Mouse (Mus musculus) v-Abl transformed pro-B cells (cell line): ENCODE data around the gene Dtx3.
"Not testable (repeated sequence)": the region's sequence is repeated elsewhere in the genome, so short reads cannot be mapped to it uniquely, and the experiment has no call there.

ENCODE experiments used
- in situ Hi-C, 2 experiments: fragments of 400-800 bp; cut with MboI; formaldehyde crosslinking; loops; one replicate each; pipeline ENCODE4 v1.15.1; 2025; ENCODE audit not compliant: unreplicated experiment in 2 of 2

Dtx3 gene

DNA sequence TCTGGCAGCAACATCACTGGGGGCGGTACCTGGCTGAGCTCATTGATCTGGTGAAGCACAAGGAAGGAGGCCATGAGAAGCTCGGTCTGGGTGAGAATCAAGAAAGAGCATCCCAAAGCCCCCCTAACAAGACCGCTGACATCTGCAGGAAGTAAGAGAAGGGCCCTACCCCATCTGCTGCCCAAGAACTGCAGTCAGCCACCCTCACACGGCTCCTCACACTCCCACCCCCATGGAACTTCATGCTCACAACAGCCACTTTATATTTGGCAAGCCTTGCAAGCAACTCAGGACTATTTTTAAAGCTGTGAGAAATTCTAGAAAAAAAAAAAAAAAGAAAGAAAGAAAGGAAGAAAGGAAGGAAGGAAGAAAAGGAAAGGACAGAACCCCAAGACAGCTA lies 13.4 kb upstream of the Dtx3 start:
- in situ Hi-C loops, result no loop called here

DNA sequence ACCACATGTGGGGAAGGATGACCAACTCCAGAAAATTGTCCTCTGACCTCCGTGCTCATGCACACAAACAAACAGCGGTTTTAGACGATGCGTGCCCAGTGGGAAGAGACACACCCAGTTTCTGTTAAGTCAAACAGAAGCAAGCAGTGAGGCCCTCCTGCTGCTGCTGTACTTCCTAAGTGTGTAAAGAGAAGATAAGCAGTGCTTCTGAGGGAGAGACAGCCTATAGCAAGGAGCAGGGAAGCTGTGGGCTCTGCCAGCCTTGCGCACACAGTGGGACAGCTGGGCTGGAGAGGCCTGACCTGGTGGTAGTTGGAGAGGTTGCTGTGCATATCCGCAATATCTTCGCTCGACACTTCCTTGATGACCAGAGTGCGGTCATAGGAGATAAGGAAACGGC lies 9.8 kb upstream of the Dtx3 start:
- in situ Hi-C loops, result no loop called here

DNA sequence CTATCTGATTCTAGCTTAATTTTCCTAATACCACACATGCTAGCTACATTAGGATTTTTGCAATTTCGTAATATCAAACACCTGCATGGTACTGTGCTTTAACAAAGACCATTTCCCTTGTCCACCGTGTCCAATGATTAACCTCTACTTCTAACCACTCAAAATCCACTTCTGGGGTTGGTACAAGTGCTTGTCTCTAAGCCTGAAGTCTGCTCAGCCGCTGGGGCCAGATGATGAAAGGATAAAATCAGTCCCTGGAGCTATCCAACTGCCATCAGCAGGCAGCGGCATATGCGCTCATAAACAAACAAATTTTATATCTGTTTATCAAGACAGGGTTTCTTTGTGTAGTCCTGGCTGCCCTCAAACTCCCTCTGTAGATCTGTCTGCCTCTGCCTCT lies 9.1 kb upstream of the Dtx3 start:
- in situ Hi-C loops, result no loop called here

DNA sequence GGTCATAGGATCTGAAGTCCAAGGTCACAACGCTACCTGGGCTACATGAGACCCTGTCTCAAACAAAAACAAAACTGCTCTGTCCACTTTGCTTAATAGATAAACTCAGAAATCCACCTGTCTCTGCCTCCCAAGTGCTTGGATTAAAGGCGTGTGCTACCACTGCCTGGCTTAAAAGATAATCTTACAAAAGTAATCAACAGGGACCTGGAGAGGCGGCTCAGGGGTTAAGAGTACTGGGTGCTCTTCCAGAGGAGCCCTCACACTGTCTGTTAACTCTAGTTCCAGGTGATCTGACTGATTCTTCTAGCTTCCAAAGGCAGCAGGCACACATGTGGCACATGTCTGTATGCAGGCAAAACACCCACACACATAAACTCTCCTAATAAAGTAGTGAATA lies 7.6 kb upstream of the Dtx3 start:
- in situ Hi-C loops, result no loop called here

DNA sequence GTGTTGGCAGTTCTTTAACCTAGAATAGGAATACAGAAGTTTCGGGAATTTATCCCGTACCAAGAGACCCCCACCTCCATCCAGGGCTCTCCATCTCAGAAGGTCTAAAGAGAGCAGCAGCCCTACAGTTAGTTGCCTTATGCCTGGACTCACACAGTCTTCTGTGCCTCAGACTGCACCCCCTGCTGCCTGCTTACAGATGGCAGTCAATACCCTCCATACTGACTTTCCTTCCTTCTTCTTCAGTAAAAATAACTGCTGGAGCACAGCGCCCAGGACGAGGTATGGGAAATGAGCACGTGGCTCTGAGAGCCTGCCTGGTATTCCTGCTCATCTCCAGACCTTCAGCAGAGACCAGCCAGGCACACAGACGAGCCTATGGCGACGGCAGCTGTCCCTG lies 4.8 kb upstream of the Dtx3 start:
- in situ Hi-C loops, result no loop called here

DNA sequence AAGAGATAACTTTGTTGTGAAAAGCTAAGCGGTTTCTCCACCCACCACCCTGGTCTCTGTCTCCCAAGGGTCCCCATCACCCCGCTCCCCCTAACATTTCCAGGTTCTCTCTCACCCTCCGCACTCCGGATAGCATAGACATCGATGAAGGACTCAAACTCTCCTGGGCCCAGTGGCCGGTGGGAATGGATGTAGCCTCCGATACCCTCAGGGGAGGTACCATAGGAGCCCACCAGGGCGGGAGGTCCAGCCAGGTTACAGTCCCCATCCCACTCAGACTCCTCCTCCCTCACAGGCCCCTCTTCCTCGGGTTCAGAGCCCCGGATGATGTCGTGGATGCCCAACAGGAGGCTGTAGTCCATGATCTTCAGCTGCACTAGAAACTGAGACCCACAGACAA lies 3.9 kb upstream of the Dtx3 start:
- in situ Hi-C loops, result no loop called here

DNA sequence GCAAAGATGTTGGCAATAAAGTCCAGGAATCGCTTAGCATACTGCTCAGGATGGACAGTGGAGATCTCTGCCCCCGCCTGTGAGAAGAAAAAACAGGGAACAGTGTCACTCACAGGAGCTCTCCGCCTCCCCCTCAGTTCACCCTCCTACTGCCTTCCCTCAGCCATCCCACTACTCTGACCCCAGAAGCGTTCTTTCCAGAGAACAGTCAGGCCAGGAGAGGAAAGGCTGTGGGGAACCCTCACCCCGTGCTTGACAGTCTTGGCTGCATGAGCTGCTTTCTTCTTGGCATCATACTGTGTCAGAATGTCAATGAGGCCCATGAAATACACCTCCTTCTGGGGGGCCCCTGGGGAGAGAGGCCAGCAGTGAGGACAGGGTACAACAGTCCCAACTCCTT lies 3.5 kb upstream of the Dtx3 start:
- in situ Hi-C loops, result no loop called here

DNA sequence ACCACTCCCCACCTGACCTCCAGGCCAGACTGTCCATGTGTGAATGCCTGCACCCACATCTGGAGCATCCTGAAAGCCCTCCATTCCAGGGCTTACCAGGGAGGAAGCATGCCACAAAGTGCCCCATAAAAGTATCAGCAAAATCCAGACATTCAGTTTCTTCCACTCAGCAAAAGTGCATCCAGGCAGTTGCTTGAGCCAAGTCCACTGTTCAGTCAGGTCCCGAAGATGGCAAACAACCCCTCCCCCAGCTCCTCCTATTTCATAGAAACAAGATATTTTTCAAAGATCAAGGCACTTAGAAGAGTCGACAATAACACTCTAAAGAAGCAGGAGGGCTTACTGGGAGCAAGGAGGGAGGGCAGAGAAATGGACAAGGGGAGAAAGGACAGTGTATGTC lies 3.0 kb upstream of the Dtx3 start:
- in situ Hi-C loops, result no loop called here

DNA sequence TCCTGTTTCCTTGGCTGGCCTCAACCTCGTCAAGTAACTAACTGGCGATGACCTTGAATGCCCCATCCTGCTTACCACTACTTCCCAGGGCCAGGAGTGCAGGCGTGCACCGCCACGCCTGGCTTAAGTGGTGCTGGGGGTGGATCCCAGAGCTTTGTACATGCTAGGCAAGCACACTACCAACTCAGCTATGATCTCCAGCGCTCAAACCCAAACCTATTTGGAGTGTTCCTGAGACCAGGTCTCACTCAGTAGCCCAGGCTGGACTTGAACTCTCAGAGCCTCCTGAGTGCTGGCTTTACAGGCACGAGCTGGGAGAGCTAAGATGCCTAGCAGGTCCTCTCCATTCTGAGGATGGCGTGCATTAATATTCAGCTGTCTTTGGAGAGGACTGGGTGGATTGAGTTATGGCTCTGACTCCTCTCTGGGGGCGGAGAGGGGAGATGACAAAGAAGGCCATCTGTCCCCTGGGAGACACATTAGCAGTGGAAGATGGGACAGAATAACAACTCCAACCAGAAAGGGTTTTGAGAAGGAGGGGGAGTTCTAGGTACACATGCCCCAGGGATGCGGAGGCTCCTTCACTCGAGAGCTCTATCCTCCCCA lies 2.1 kb upstream of the Dtx3 start:
- in situ Hi-C loops, result no loop called here

DNA sequence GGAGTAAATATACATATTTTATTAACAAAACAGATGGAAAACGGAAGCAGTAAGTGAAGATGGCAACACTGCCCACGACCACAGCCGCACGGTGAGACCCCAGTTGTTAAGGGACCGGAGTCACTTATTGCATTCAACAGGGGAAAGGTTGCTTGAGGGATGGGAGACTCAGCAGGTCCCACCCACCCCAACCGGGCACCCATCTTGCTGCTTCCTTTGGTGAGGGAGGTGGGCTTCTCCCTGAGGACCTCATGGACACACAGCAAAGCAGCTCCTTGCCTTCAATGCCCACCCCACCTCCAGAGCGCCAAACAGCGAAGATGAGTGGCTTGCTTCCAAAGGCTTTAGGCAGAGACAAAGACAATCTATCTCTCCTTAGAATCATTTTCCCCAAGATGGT lies 1.6 kb upstream of the Dtx3 start:
- in situ Hi-C loops, result no loop called here

DNA sequence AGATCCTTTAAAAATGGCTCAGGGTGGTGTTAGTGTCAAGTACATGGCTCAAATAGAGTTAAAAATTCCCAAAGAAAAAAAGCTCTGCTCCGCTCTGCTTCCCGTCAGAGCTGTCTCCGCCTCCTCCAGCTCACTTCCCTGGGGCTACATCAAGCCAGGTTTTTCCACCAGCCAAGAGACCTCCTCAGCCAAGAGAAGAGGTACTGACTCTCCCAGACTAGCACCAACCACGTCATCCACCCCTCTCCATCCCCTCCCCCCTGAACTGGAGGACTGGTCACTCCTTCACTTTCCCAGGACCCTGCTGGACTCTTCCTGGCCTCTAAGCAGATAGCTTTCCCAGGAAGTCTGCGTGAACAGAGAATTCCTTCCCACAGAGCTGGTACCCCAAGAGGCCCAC lies 864 bp upstream of the Dtx3 start:
- in situ Hi-C loops, result no loop called here

DNA sequence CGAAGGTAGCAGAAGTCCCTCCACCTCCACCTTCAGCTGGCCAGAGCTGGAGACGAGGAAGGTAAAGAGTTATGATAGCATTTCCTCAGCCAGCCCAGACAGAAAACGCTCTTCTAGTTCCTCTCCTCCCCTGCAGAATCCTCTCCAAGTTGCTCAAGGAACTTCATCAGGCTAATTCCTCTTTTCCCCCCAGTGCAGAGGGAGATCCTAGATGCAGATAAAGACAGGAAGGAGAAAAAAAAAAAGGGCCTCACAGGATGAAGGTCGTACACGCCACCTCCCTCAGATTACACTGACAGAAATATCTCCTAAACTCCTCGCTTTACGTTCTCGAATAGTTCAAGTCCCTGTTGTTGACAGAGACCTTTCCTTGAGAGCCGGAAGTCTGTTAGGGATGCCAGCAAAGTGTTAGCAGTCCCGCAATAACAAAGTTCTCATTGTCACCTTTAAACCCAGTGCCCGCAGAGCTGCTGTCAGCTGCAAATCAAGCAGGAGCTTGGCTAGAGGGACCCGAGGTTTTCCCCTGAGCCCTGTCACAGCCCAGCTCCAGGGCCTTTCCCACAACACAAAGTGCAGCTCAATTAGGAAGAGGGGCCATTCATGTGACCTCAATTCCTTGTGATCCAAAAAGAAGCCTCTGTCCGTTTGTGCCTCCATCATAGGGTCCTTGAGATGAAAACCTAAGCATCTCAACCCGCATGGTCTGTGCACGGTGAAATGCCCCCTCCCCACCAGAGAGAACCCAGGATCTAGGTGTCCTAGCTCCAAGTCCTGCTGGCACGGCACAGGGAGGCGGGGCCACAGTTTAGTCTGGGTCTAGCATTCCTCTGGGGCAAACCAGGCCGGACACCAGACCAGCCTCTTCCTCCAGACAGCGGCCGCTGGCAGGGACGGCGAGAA lies 850 bp downstream of the Dtx3 start:
- in situ Hi-C loops, result no loop called here

DNA sequence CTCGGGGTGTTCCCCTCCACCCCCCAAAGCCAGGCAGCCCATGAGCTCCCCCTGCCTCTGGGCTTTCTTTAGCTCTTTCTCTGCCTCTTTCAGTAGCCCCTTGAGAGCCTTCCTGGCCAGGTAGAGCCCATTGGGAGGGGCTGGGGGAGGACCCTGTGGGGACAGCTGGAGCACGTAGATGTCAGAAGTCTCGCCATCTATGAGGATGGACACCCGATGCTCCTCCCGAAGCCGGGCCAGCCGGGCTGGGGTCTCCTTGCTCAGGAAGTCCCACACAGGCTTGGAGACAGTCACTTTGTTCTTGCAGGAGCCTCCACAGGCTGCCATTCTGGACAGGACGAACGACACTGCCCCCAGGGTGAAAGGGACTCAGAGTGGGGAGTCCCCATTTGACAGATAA lies 2.5 kb downstream of the Dtx3 start:
- in situ Hi-C loops, result no loop called here

DNA sequence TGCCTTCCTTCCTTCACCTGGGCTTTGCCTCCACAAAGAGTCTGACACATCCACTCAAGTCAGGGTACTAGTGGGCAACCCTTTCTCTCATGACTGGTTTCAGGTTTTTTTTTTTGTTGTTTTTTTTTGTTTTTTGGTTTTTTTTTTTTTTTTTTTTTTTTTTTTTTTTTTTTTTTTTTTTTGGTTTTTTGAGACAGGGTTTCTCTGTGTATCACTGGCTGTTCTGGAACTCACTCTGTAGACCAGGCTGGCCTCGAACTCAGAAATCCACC lies 3.5 kb downstream of the Dtx3 start:
- in situ Hi-C loops, result not testable (repeated sequence)

DNA sequence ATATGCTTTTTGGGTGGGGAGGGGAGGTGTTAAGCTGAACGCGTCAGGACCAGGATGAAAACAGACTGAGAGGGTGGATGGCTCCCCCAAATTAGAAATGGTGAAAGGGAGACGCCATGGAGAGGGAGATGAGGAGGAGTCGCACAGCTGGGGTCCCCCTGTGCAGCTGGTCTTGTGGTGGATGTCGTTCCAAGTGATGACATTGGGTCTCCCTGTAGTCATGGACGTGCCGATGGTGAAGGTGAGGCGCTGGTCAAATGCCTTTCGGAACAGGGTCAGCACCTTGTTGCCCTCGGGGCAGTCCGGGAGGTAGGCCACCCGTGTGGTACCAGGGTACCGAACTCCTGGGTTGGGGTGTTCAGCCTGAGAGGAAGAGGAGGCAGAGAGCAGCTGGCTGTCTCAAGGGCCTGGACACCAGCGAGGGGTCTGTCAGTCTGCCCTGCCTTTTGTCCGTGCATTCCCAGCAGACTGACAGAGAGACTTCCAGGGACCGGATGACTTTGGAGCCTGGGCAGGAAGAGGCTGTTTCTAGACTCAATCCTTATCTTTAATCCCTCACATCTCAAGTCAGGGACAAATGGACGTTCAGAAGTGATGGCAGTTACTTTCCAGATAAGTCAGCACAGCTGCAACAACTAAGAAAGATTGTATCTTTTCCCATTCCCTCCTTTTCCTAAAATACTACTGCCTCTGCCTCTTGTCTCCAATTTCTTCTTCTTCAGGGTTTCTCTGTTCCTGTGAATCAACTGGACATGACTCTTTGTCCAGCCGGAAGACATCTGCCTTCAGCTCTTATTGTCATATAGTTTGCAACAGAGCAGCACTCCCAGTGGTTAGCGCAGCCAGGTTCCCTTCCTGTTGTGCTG lies 4.1 kb downstream of the Dtx3 start:
- in situ Hi-C loops, result no loop called here

DNA sequence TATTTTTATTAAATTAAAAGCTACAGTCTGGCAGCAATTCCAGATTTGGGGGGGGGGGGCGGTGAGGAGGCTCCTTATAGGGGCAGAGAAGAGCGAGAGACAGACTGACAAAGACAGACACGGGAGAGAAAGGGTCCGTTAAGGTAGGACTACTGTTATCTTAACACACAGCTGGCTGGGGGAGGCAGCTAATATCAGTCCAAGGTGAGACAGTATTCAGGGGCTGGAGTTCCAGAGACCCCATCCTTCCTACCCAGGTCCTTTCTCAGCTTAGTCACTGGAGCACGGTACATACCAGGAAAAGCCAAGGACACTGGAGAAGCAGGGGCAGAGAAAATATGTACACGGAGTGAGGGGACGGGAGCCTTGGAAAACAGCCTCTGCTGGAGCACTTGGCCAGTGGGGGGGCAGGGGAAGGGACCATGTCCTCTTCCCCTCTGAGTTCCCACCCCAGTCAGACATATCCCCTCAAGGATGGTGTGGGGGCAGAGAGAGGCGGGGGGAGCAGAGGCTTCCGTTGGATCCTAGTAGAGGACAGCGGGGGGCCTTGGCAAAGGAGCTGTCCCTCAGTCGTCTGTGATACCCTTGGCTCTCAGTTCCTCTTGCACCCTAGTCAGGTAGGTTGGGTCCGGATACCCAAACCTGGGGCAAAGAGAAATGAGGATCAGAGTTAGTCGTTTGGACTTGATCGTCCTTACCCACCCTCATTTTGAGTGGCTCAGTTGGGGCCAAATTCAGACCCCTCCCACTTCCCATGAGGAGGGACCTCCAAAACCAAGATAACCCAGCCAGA lies 4.9 kb downstream of the Dtx3 start:
- in situ Hi-C loops, result no loop called here

DNA sequence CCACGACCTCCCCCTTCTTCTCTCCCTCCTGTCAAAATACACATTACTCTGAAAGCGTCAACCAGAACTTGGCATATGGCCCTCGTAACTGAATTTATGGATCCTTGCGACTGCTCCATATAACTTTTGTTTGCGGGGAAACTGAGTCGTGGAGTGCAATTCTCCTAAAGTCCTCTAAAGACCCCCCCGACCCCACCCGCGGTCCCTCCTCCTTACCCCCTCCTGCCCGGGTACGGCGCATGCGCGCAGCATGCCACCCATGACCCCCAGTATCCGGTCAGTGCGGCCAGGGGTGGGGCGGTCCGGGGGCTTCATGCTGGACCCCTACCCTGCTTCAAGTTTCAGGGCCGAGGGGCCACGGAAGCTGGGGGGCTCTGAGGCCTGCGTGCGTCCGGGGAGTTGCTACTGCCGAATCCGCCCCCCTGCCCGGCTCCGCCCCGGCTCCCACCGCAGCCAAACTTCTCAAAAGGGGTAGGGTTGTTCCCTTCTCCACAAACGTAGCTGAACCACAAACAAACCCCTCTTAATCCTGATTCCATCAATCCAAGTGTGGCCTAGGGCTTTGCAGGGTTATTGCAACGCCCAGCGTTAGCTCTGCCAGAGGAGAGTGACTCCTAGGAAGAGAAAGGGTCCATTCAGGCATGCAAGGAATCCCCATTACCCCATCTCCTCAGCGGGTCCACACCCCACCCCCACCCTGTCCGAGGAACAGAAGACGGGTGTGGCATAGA lies 5.7 kb downstream of the Dtx3 start, which contains the start of gene Arhgef25:
Gene Arhgef25 (minus strand): TSS at position 433 of the 731 bp plus-strand sequence.
- in situ Hi-C loops, result no loop called here

DNA sequence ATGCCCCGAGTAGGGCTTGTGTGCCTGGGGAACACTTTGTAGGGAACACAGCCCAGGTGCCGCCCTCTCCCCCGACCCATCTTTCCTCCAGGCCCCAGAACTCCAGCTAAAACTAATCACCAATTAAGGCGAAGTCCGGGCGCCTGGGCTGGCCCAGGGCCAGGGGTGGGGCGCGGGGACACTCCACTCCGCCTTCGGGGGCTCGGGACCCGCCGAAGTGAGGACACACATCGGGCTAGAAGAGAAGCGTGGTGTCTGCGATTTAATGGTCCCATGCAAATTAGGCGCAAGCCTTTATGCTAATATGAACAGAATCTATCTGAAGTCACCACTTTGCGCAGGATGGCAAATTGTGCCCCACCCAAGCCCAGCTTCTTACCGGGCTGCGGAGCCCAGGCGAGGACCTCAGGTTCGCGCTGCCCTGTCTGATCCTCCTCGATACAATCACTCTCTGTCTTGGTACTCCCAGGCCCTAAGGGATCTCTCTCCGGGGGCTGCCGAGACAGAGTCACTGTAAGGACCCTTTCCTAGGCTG lies 6.3 kb downstream of the Dtx3 start:
- in situ Hi-C loops, result no loop called here

DNA sequence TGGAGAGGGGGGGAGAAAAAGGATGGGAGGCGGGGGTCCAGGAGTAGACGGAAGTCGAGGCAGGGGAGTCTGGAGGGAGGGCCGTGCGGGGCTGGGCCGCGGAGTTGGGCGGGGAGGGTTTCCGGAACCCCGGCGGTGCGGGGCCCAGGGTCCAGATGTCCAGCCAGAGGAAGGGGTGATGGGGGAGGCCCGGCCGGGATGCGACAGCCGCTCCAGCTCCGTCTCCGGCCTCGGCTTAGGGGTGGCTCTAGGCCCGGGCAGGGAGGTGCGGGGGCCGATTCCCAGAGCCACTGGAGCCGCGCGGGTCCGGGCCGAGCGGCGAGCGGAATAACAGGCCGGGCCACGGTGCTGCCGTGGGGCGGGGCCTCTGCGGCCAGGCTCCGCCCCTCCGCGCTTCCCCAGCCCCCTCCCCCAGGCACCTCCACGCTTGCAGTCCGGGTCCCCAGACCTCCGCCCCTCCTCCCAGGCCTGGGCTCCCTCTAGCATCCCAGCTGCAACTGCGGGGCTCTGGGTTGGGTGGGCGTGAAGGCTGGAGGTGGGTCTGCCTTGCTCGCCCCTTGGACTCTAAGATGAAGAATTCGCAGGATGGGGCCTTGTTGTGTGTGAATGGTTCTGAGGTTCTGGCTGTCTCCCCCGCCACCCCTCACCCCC lies 6.9 kb downstream of the Dtx3 start:
- in situ Hi-C loops, result no loop called here
